Mouse (Mus musculus) liver, embryonic 11.5 days (tissue): ENCODE results near the gene Actl10. TPM values are rescaled to one million over a fixed set of nuclear protein-coding genes. Genes with fewer than 3 reads are reported as not detected.

ENCODE experiments used
- ATAC-seq: fragments of 200-750 bp; cut with Nextera tagmentation; replicated peaks from 2 replicates; pipeline ENCODE4 v1.8.0; 2017; ENCODE audit warnings: moderate number of reproducible peaks, mild to moderate bottlenecking, moderate TSS enrichment, moderate library complexity; ENCODE audit not compliant: low FRiP score
- DNase-seq: peaks from one replicate; pipeline ENCODE4 v3.0.0-alpha.2; 2017; ENCODE audit warnings: low spot score
- H3K27ac ChIP-seq: fragments of 300-500 bp; sonication (generic); 2 replicates; pipeline ENCODE4 v1.5.1; 2014; ENCODE audit warnings: mild to moderate bottlenecking, low read depth, low read length, control low read depth
- H3K27me3 ChIP-seq: fragments of 300-500 bp; sonication (generic); replicated peaks from 2 replicates; pipeline ENCODE4 v1.6.1; 2014; ENCODE audit warnings: low read length, mixed read lengths; ENCODE audit not compliant: control insufficient read depth, insufficient read depth
- H3K36me3 ChIP-seq: fragments of 300-500 bp; sonication (generic); 2 replicates; pipeline ENCODE4 v1.6.1; 2014; ENCODE audit warnings: mild to moderate bottlenecking, low read length, moderate library complexity, mixed read lengths; ENCODE audit not compliant: control insufficient read depth, insufficient read depth
- H3K4me1 ChIP-seq: fragments of 300-500 bp; sonication (generic); replicated peaks from 2 replicates; pipeline ENCODE4 v1.6.1; 2014; ENCODE audit warnings: low read length, mixed read lengths; ENCODE audit not compliant: control insufficient read depth, insufficient read depth
- H3K4me2 ChIP-seq: fragments of 300-500 bp; sonication (generic); 2 replicates; pipeline ENCODE4 v1.6.1; 2014; ENCODE audit warnings: mild to moderate bottlenecking, control low read depth, moderate library complexity
- H3K4me3 ChIP-seq: fragments of 300-500 bp; sonication (generic); 2 replicates; pipeline ENCODE4 v1.5.1; 2014; ENCODE audit warnings: low read depth, low read length, control low read depth
- H3K9ac ChIP-seq: fragments of 300-500 bp; sonication (generic); 2 replicates; pipeline ENCODE4 v1.6.1; 2014; ENCODE audit warnings: low read depth, low read length, control low read depth
- H3K9me3 ChIP-seq: fragments of 300-500 bp; sonication (generic); 2 replicates; pipeline ENCODE4 v1.6.1; 2016; ENCODE audit warnings: low read length, inconsistent platforms, mixed read lengths; ENCODE audit not compliant: control insufficient read depth
- WGBS: fragments of 180-500 bp; shearing (Covaris S2); extraction: QIAGEN DNeasy Blood & Tissue Kit; methylation state at CpG from one replicate; pipeline ENCODE4 v1.1.7; 2014; 5-methylcytosine and 5-hydroxymethylcytosine counted together
- polyA plus RNA-seq: library from polyadenylated mRNA; unstranded; fragments of >200 nt; fragmentation: Nextera tagmentation; extraction: Ambion mirVana; gene quantifications from 2 replicates; pipeline ENCODE4 v1.2.1, GENCODE M21; 2014

Gene Actl10
- polyA plus RNA-seq: 0.25 TPM in 1 of 2 replicates, not detected in the other

- peak within 1 kb of the TSS; percentile 55 for H3K4me2 ChIP-seq
- no peak for ATAC-seq
- 72% methylated on average over 4 of the region's 4 CpGs for WGBS
- H3K4me1 ChIP-seq: peaks cover 23% of the 10 kb centered on the region
- no peak for DNase-seq
- H3K9me3 ChIP-seq: no peaks in the 10 kb centered on the region
- H3K4me3 ChIP-seq: peak within 1 kb of the TSS; percentile 25
- H3K36me3 ChIP-seq: no peaks in the 10 kb centered on the region
- H3K27me3 ChIP-seq: peaks cover 35% of the 10 kb centered on the region
- peak within 1 kb of the TSS; percentile 21; the same call in 1 of the 2 replicates for H3K9ac ChIP-seq
- no peak within 1 kb of the TSS for H3K27ac ChIP-seq
Measured at GRCm38 (mm10) chr2:154551476-154551875, at the start of gene Actl10. Gene Actl10, plus strand, starts transcription at chr2:154551776.

GRCm38 (mm10) chr2:154507076-154507475 is 44.5 kb upstream of the Actl10 start:
- H3K27ac ChIP-seq: no peak overlapping the region
- H3K9ac ChIP-seq: no peak overlapping the region
- H3K9me3 ChIP-seq: no peaks in the 10 kb centered on the region
- ATAC-seq: no peak
- 88% methylated on average over 2 of the region's 2 CpGs for WGBS
- H3K36me3 ChIP-seq: peaks cover 3% of the 10 kb centered on the region; the same call in 1 of the 2 replicates
- H3K4me3 ChIP-seq: no peak overlapping the region
- DNase-seq: no peak
- H3K4me1 ChIP-seq: 0 out of 2 replicates have a peak, but pooled peaks cover 3% of the 10 kb centered on the region
- no peaks in the 10 kb centered on the region for H3K27me3 ChIP-seq
- no peak overlapping the region for H3K4me2 ChIP-seq

DNA sequence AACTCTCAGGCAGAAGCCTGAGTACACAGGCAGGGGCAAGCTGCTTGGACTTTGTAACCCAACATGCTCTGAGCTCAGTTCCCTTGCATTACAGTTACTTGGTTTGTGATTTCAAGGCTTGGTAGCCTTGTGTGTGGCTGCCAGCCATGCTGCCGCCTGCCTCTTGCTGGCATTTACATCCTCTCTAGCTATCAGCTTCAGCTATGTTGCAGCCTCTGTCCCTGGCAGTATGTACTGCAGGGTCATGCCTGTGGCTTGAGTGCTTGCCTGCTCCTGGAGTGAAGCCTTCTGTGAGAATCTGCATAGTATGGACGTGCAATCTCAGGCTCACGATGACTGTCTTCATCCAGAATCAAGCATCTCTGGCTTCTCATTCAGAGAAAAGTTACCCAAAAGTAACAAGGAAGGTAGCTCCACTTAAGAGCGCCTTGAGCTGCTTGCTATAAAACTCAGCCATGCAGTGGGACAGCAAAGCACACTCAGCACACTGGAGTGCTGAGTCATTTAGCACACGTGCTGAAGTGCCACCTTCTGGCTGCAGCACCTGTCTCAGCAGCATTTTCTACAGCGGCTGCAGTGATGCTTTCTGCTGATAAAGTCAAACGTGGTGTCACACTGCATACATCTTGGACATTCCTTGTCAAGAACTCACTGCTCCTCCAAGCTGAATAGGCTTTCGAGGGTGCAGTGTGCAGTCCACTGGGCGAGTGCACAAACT is 43.9 kb upstream of the Actl10 start:
- H3K4me3 ChIP-seq: no peak overlapping the region
- DNase-seq (no peak), ATAC-seq (peak; percentile 58; the same call in 1 of the 2 replicates)
- peaks cover 3% of the 10 kb centered on the region; the same call in 1 of the 2 replicates for H3K36me3 ChIP-seq
- no peak overlapping the region for H3K9ac ChIP-seq
- no peak overlapping the region for H3K4me2 ChIP-seq
- no peaks in the 10 kb centered on the region for H3K9me3 ChIP-seq
- H3K27me3 ChIP-seq: no peaks in the 10 kb centered on the region
- peak overlapping the region; percentile 34; the same call in 1 of the 2 replicates for H3K27ac ChIP-seq
- 68% methylated on average over 9 of the region's 9 CpGs for WGBS
- H3K4me1 ChIP-seq: 0 out of 2 replicates have a peak, but pooled peaks cover 3% of the 10 kb centered on the region

- H3K4me1 ChIP-seq: 0 out of 2 replicates have a peak, but pooled peaks cover 3% of the 10 kb centered on the region
- H3K27me3 ChIP-seq: no peaks in the 10 kb centered on the region
- no peak overlapping the region for H3K27ac ChIP-seq
- DNase-seq (no peak), ATAC-seq (no peak; the same call in 1 of the 2 replicates)
- WGBS: 94% methylated on average over 4 of the region's 4 CpGs
- no peak overlapping the region for H3K4me2 ChIP-seq
- H3K36me3 ChIP-seq: peaks cover 3% of the 10 kb centered on the region; the same call in 1 of the 2 replicates
- no peak overlapping the region for H3K4me3 ChIP-seq
- H3K9me3 ChIP-seq: no peaks in the 10 kb centered on the region
- H3K9ac ChIP-seq: no peak overlapping the region
Measured at GRCm38 (mm10) chr2:154508450-154508849, 43.1 kb upstream of the Actl10 start.

- Histone ChIP-seq H3K4me1 (0 out of 2 replicates have a peak, but pooled peaks cover 3% of the 10 kb centered on the region), H3K4me3 (no peak overlapping the region), H3K4me2 (no peak overlapping the region), H3K27ac (no peak overlapping the region), H3K27me3 (no peaks in the 10 kb centered on the region), H3K9me3 (no peaks in the 10 kb centered on the region), H3K36me3 (peaks cover 3% of the 10 kb centered on the region; the same call in 1 of the 2 replicates), H3K9ac (no peak overlapping the region)
- no peak for DNase-seq
- WGBS: 90% methylated on average over 3 of the region's 3 CpGs
- ATAC-seq: no peak
Measured at GRCm38 (mm10) chr2:154510141-154510540, 41.4 kb upstream of the Actl10 start.

- Histone ChIP-seq H3K4me2 (no peak overlapping the region), H3K4me1 (no peaks in the 10 kb centered on the region), H3K9ac (no peak overlapping the region), H3K9me3 (no peaks in the 10 kb centered on the region), H3K27ac (no peak overlapping the region), H3K36me3 (no peaks in the 10 kb centered on the region), H3K4me3 (no peak overlapping the region), H3K27me3 (no peaks in the 10 kb centered on the region)
- DNase-seq (no peak), ATAC-seq (no peak)
- 83% methylated on average over 3 of the region's 3 CpGs for WGBS
Measured at GRCm38 (mm10) chr2:154516944-154517343, 34.6 kb upstream of the Actl10 start.

DNA sequence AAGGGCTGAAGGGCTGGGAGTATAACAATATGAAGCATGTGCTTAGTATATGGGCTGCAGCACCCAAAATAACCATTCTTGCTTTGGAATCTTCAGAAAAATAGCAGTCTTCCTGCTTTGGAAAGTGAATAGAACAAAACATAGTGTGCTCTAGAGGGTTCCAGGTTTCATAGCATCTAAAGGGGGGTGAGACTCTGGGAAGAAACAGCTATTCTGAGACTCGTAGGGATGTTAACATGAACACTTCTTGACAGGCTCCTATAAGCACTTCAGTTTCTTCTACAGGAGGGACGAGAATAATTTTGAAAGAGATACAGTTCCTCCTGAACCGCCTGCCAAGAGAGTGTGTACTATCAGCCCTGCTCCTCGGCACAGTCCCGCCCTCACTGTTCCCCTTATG is 34.2 kb upstream of the Actl10 start:
- Histone ChIP-seq H3K9me3 (no peaks in the 10 kb centered on the region), H3K36me3 (no peaks in the 10 kb centered on the region), H3K27me3 (no peaks in the 10 kb centered on the region), H3K27ac (no peak overlapping the region), H3K9ac (no peak overlapping the region), H3K4me1 (no peaks in the 10 kb centered on the region), H3K4me2 (no peak overlapping the region), H3K4me3 (no peak overlapping the region)
- ATAC-seq (no peak), DNase-seq (no peak)
- WGBS: 92% methylated on average over 5 of the region's 5 CpGs

DNA sequence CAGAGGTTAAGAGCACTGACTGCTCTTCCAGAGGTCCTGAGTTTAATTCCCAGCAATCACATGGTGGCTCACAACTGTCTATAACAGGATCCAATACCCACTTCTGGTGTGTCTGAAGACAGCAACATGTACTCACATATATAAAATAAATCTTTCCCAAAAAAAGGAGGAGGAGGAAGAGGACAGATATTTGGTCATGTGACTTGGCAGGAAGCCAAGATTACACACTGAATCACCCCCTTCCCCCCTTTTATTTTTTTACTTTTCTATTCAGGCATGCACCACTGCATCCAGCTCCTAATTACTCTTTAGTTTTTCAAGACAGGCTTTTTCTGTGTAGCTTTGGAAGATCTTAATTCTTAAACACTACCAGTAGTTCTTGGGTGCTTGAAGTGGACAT is 30.1 kb upstream of the Actl10 start:
- peaks cover 11% of the 10 kb centered on the region; the same call in 1 of the 2 replicates for H3K36me3 ChIP-seq
- no peak overlapping the region for H3K4me3 ChIP-seq
- no peaks in the 10 kb centered on the region for H3K9me3 ChIP-seq
- ATAC-seq: no peak
- H3K4me1 ChIP-seq: no peaks in the 10 kb centered on the region
- no peak overlapping the region for H3K9ac ChIP-seq
- no peak overlapping the region for H3K4me2 ChIP-seq
- no peaks in the 10 kb centered on the region for H3K27me3 ChIP-seq
- no peak for DNase-seq
- H3K27ac ChIP-seq: no peak overlapping the region

DNA sequence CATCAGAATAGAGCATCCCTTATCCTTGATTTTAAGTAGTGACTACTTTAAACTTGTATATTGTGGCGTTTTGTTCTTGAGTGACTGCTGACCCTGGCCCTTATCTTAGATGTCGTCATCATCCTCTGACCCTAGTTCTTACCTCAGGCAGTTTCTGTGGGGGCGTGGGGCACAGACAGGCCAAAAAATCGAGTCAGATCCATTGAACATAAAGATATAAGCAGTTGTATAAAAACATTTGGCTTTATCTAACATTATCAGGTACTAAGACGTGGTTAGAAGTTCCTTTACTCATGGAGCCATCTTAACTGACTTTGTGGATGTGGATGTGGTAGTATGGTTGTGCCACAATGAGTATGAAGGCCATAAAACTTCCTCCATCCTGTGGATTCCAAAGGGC is 29.2 kb upstream of the Actl10 start:
- Histone ChIP-seq H3K9me3 (no peaks in the 10 kb centered on the region), H3K4me3 (no peak overlapping the region), H3K27me3 (no peaks in the 10 kb centered on the region), H3K4me1 (no peaks in the 10 kb centered on the region), H3K4me2 (no peak overlapping the region), H3K36me3 (peaks cover 13% of the 10 kb centered on the region; the same call in 1 of the 2 replicates), H3K9ac (no peak overlapping the region), H3K27ac (no peak overlapping the region)
- DNase-seq (no peak), ATAC-seq (no peak)
- WGBS: 66% methylated on average over 5 of the region's 5 CpGs
